Mouse (Mus musculus) right cerebral cortex, postnatal 10 days (tissue): ENCODE measurements at regions not wholly inside any gene's neighbourhood (a gene's known extent, or its start where the extent isn't known, plus 50 kb on each side); places are given as distances from the start of the nearest gene placed in this dataset.

Source experiments
- DNase-seq, 2 experiments: peaks; one replicate each; pipeline ENCODE4 v3.0.0; 2021; ENCODE audit warnings: low spot score in 2 of 2

DNA sequence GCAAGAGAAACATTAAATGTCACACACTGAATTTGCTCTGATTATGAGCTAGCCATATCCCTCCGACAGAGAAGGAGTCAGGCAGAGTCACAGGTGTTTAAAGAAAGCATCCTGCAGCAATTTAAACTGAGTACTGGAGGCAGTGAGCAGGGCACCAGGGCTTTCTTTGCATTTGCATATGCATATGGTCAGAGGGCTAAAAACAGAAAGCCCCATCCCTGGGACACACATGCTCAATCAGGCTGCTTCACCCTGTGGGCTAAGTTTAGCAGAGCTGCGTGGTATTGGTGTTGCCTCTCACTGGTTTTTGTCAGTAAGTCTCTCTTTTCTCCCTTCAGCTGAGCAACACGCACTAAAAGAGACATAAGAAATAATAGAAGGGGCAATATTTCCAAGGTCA lies 289.9 kb upstream of the Rps6ka3 start:
- DNase-seq = peak; percentile 25 to 46

DNA sequence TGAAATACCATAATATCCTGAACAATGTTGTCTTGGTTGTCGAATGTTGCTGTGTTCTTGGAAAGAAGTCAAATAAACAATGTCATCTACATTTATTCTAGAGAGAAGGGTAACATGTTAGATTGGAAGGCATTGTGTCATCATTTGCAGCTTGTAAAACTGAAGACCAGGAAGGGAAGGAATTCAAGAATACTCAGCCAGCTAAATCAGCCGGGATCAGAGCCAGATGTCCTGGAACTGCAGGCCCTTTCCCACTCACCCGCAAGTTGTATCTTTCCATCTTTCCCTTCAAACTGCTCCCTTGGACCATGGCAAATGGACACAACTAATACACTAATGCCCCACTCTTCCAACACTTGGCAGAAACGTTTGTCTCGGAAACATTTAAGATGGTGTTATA lies 288.7 kb upstream of the Rps6ka3 start:
- DNase-seq = no peak

GRCm38 (mm10) chrX:158921838-158922450 lies 288.2 kb upstream of the Rps6ka3 start:
- peak; percentile 84 to 91 for DNase-seq

- DNase-seq = peak; percentile 74 to 85
These were observed 287.0 kb upstream of the Rps6ka3 start for GRCm38 (mm10) chrX:158923081-158923561.

DNA sequence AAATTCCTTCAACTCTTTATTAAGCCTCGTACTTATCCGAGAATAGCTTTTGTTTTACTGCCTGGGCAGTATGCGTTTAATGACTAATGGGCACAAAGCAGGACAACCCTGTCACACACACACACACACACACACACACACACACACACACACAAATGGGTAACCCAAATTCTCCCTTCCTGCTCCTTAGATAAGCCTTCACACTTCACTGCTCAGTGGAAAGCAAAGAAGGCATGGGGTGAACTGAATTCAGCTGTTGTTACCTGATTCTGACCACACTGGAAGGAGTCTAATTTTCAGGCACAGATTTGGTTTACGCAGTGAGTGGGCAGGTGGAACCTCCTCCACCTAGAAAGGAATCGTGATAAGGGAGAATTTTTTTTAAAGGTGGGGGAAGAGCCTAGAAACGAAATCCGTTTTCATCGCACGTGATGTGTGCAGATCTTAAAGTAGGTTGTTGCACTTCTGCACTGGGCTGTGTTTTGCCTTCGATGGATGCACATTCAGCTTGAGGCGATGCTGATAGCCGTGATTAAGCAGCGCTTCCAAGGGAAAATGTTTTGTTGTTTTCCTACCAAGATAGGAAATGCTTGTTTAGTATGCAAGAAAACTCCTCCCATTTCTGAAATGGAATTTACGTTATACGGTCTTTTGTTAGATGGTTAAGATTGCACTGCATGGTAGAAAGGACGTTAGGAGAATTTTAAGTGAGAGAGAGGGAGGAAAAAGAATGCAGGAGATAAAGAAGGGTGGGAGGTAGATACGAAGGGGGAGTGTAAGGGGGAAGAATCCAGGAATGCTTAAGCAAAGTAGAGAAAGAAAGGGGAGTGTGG lies 286.2 kb upstream of the Rps6ka3 start:
- peak; percentile 24 to 32 for DNase-seq

DNA sequence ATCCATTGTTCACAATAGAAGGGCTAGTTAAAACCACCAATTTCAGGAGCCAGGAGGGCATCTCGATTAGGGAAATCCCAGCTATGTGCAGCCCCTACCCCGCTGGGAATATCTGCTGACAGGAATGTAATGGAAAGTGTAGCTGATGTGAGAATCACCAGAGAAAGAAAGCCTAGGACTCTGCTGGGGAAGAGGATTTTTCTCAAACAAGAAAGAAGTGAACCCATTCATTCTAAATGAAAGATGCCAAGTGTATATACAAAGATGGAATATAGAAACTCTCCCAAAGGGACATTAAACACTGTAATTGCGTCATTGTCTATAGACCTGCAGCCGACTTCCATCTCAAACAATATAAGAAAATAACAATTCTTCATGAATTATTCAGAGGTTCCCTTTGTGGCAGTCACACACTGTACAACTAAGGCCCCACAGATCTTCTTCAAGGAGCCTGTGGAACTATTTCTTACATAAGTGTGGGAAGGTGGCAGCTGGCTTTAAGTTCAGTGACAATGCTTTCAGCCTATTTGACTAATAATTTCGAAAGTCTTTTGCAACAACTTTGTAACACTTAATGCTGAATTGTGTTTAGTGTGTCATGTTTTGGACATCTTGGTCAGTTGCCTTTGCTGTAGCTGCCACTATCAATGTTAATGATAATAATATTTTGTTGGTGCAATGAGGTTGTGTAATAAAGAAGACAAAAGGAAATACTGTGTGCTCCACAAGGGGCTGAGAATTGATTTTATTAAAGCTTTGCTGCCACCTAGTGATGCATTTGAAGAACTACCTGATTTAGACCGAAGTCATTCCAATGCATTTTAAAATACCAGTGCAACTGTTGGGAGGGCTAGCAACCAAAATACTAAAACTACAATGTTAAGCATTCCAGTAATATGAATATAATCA lies 285.4 kb upstream of the Rps6ka3 start:
- DNase-seq = peak in 1 of 2 experiments; percentile 26

- DNase-seq = no peak
These were observed 278.2 kb upstream of the Rps6ka3 start for GRCm38 (mm10) chrX:158931864-158932263.

DNA sequence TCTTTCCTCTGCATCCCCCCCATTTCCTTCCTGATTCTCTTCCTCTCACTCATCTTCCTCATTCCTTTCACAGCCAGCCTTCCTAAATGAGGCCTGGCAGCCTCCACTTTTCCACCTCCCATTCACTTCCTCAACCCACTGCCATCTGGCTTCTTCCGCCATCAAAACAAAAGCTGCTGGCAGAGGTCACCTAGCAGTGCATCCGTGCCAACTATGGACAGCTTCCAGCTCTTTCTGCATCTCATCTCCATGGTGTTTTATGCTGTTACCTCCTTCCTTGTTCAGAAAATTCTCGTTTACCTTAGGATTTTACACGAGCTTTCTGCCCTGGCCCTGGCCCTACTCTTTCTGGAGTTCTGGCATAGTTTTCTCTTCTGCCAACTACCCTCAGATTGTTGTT lies 262.9 kb upstream of the Rps6ka3 start:
- no peak for DNase-seq

GRCm38 (mm10) chrX:158971726-158972125 lies 238.4 kb upstream of the Rps6ka3 start:
- DNase-seq = peak; percentile 17 to 25

DNA sequence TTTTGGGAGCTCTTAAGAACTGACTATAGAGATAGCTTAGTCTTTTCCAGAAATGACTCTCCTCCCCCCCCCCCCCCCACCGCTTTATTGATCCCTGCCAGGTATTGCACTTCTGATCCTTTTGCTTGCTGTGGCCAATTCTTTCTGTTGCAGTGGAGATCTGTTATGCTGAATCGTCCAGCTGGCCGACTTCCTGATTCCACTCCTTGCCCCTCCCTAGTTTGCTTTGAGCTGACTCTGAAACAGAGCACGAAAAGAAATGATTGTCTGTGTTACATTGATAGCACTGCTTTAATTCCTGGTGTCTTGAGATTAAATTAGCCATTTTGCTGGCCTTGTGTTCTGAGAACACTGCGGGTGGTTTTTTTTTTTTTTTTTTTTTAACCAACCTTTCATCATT lies 233.5 kb upstream of the Rps6ka3 start:
- DNase-seq = no peak

GRCm38 (mm10) chrX:158984721-158985120 lies 225.4 kb upstream of the Rps6ka3 start:
- no peak for DNase-seq

DNA sequence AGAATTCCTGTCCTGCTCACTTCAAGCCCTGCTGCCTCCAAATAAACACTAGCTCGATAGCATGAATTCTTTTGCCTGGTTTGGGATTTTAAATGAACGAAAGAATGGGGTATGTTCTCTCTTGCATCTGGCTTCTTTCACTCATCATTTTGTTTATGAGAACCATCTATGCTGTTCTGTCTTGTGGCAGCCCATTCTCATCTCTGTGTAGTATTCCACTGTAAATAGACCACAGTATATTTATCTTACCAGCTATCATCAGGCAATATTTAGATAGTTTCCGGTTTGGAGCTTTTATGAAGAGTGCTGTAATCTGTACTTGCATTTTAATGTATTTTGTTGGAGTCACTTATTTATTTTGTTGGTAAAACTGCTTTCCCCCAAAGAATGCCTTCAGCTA lies 222.4 kb upstream of the Rps6ka3 start:
- no peak for DNase-seq

DNA sequence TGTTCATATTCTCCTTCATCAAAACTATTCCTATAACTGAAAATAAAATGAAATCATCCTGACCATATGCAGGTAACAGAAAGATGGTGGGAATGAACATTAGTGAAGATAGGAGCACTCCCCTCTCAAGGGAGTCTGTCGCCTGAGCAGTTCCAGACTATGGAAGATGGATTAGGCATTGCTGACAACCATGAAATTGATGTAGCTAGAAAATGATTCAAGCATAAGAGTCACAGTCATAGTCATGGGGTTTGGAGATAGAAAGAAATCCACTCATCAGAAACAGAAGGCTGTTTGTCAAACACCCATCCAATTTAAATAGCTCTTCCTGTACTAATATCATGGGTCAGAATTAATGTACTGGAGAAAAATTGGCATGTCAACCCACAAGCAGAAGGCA lies 191.2 kb upstream of the Rps6ka3 start:
- DNase-seq = no peak

DNA sequence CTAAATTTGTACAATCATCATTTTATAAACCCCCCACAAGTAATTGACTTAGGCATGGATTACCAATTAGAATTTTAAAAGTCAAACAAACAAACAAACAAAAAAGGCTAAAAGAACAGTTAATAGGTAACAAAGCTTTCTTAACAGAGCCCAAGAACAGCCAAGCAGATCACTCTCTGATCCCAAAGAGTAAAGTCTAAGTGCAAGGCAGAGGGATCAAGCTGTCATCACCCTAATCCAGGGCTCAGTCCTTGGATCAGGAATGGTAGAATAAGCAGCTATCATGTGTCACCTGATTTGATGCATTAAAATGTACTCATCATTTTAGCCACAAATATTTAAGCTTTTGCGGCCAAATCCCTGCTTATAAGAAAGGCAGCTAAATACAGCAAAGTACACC lies 183.8 kb upstream of the Rps6ka3 start:
- no peak for DNase-seq

DNA sequence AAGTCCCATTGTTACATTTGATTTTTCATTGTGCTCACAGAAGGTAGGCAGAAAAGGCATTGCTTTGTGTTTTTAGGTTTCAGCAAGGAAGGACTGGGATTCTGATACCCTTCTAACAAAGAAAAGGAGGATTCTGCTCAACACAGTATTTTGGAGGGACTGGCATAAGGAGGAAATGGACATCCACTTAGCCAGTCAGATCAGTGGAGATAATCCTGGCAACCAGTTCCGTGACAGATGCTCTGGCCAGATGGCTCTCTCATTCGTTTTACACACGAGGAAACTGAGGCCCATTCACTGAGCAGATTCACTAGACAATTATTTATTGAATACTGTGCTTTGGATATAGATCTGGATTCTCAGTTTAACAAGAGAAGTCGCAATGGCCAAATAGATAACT lies 178.2 kb upstream of the Rps6ka3 start:
- peak in 1 of 2 experiments; percentile 19 for DNase-seq

- peak; percentile 23 to 37 for DNase-seq
These were observed 166.7 kb upstream of the Rps6ka3 start for GRCm38 (mm10) chrX:159043432-159043831.

GRCm38 (mm10) chrX:159047876-159048275 lies 162.2 kb upstream of the Rps6ka3 start:
- no peak for DNase-seq

- no peak for DNase-seq
These were observed 154.2 kb upstream of the Rps6ka3 start for GRCm38 (mm10) chrX:159055689-159056461.

- no peak for DNase-seq
These were observed 153.7 kb upstream of the Rps6ka3 start for GRCm38 (mm10) chrX:159056462-159056805.

- DNase-seq = no peak
These were observed 151.2 kb upstream of the Rps6ka3 start for GRCm38 (mm10) chrX:159058931-159059330.

DNA sequence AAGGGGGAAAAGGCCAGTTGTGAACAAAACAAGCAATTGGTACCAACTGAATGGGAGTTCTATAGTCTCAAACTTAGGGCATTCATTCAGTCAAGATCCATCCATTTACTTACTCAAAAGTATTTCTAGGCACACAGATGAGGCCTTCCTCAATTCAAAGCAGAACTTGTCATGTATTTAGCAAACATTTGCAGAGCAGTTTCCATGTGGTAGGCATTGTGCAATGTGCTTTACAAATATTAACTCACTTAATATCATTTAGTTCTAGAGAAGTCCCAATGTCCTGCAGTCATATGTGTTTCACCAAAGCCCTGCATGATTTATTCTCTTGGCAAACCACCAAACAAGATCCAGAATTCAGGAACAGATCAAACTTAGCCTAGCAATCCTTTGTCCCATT lies 148.8 kb upstream of the Rps6ka3 start:
- DNase-seq = no peak
